Mouse (Mus musculus): Measurements from ENCODE around the gene Plekha8. TPM values are rescaled to one million over a fixed set of nuclear protein-coding genes. Genes with fewer than 3 reads are reported as not detected.

The Plekha8 gene
- polyA plus RNA-seq (2015; fragmentation: Nextera tagmentation; extraction: Ambion mirVana), result 6.3 and 8.1 TPM in 2 replicates

DNA sequence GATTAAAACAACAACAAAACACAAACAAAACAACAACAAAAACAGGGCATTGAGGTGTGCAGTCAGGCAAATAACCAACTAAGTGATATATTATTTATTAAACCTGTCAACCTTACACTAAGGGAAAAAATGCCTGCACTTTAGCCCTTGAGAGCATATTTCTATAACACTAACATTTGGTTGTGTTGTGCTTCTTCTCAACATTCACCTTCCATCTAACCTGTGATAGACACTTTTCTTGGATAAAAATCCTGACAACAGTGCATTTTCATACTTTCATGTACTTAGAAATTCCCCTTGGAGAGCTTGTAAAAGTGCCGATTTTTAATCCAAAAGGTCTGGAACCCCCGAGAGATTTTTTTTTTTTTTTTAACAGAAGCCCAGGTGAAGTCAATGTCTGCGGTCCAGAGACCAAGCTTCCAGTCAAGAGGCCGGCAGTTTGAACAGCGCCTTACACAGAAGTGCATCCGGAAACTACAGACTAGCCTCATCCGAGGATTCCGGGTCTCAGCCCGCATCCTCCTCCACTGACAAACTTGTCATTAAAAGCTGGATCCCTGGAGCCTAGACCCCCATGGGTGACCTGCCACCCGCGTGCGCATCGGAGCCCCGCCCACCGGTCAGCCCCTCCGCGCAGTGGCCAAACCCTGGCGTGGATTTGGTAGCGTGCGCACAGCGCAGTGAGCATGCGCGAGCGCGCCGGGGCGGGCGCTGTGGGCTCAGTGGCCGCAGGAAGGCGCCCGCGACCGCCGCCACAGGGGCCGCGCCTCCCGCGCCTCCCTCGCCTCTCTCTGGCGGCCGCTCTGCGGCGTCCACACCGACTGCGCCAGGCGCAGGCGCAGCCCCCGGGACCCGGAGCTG is at the start of gene Plekha8:
Gene Plekha8 (plus strand): TSS at position 643 of the 861 bp plus-strand sequence.
- peak; percentile 94 for ATAC-seq
- H3K27me3 ChIP-seq (replicated peaks; ENCODE audit: control insufficient read depth, insufficient read depth, low read length), result no peaks in the 10 kb centered on the region
- peak within 1 kb of the TSS; percentile 86 for H3K9ac ChIP-seq (ENCODE audit: low read depth, low read length)
- peak within 1 kb of the TSS; percentile 72 for H3K4me3 ChIP-seq (ENCODE audit: low read length)
- WGBS, result under 1% methylated on average over 47 of the region's 49 CpGs
- H3K4me2 ChIP-seq (ENCODE audit: low read length), result peak within 1 kb of the TSS; percentile 72
- no peaks in the 10 kb centered on the region for H3K36me3 ChIP-seq (ENCODE audit: control insufficient read depth, insufficient read depth, low read length)
- no peaks in the 10 kb centered on the region for H3K9me3 ChIP-seq (ENCODE audit: control insufficient read depth, low read length)
- peaks cover 23% of the 10 kb centered on the region for H3K4me1 ChIP-seq (ENCODE audit: control insufficient read depth, insufficient read depth, low read depth, low read length)
- peak within 1 kb of the TSS; percentile 78 for H3K27ac ChIP-seq (ENCODE audit: low read depth, low read length)

DNA sequence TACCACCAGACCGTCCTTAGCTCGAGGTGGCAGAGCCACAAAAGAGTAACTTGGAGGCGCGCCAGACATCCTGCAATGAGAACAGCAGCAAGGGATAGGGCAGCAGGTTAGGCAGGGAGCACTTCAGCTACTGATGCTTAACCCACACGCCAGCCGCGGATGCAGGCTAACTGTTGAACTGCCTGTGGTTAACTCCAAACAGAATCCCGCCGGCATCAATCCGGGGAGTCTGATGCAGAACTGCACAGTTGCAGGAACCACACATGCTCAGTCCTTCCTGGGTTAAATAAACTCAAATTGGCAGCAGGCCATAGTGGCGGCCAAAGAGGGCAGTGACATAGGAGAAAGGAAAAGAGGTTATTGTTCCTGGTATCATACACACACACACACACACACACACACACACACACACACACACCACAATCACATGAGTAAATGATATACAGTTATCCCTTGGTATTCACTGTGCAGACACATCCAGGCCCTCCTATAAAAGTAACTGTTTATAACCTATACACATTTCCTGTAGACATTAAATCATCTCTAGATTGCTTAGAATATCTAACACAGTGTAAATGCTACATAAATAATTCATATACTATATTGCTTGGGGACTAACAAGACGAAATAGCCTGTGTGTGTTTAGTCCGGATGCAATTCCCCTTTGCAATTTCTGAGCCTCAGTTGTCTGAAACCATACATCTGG is 46.4 kb upstream of the Plekha8 start:
- peaks cover 5% of the 10 kb centered on the region; the same call in 1 of the 2 replicates for H3K36me3 ChIP-seq (ENCODE audit: control insufficient read depth, insufficient read depth, low read length)
- H3K9ac ChIP-seq (ENCODE audit: low read depth, low read length), result no peak overlapping the region
- no peaks in the 10 kb centered on the region for H3K9me3 ChIP-seq (ENCODE audit: control insufficient read depth, low read length)
- ATAC-seq, result no peak
- H3K27me3 ChIP-seq (replicated peaks; ENCODE audit: control insufficient read depth, insufficient read depth, low read length), result no peaks in the 10 kb centered on the region
- no peak overlapping the region for H3K4me2 ChIP-seq (ENCODE audit: low read length)
- no peak overlapping the region for H3K27ac ChIP-seq (ENCODE audit: low read depth, low read length)
- no peak overlapping the region for H3K4me3 ChIP-seq (ENCODE audit: low read length)
- 51% methylated on average over 13 of the region's 13 CpGs for WGBS
- peaks cover 21% of the 10 kb centered on the region for H3K4me1 ChIP-seq (ENCODE audit: control insufficient read depth, insufficient read depth, low read depth, low read length)

DNA sequence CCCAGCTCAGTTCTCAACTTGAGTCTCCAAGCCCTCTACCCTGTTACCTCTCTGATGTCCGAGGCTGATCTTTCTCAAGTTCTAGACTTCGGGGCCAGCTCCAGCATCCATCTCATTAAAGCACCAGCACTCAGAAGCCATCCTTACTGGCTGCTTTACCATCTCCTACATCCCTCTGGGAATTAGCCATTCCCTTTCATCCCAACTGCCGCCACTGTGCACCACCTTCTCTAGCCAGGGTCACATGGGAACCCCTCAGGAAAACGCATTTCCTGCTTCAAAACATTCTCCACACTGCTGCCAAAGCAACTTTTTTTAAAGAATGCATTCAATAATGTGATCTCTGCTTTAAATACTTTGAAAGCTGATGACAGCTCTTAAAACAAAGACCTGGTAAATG is 45.6 kb upstream of the Plekha8 start:
- H3K27me3 ChIP-seq (replicated peaks; ENCODE audit: control insufficient read depth, insufficient read depth, low read length), result no peaks in the 10 kb centered on the region
- H3K9me3 ChIP-seq (ENCODE audit: control insufficient read depth, low read length), result no peaks in the 10 kb centered on the region
- no peak overlapping the region for H3K4me2 ChIP-seq (ENCODE audit: low read length)
- no peak overlapping the region for H3K4me3 ChIP-seq (ENCODE audit: low read length)
- ATAC-seq, result no peak
- no peaks in the 10 kb centered on the region for H3K36me3 ChIP-seq (ENCODE audit: control insufficient read depth, insufficient read depth, low read length)
- H3K4me1 ChIP-seq (ENCODE audit: control insufficient read depth, insufficient read depth, low read depth, low read length), result peaks cover 29% of the 10 kb centered on the region
- 68% methylated on average over 4 of the region's 4 CpGs for WGBS
- no peak overlapping the region for H3K9ac ChIP-seq (ENCODE audit: low read depth, low read length)
- no peak overlapping the region for H3K27ac ChIP-seq (ENCODE audit: low read depth, low read length)

DNA sequence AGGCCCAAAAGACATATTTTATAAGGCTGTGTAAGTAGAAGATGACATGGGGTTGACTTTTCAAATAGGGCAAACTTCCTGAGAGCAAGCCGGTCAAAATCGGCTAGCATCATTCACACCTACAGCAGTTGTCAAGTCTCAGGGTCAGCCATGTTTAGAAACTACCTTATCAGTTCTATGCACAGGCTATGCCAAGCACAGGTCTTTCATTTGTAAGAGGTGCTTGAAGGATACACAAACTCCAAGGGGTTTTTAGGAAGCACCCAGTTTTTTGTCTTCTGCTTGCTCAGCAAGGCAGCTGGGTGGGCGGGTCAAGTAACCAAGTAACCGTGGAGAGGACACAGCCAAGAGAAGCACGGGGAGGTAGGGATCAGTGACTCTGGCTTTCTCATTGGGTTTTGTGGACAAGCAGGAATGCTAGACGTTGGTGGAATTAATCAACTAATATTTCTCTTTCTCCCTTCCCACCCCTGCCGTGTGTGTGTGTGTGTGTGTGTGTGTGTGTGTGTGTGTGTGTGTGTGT is 44.0 kb upstream of the Plekha8 start:
- Histone ChIP-seq H3K9me3 (ENCODE audit: control insufficient read depth, low read length) (no peaks in the 10 kb centered on the region), H3K27me3 (replicated peaks; ENCODE audit: control insufficient read depth, insufficient read depth, low read length) (no peaks in the 10 kb centered on the region), H3K36me3 (ENCODE audit: control insufficient read depth, insufficient read depth, low read length) (no peaks in the 10 kb centered on the region), H3K4me1 (ENCODE audit: control insufficient read depth, insufficient read depth, low read depth, low read length) (peaks cover 41% of the 10 kb centered on the region), H3K27ac (ENCODE audit: low read depth, low read length) (no peak overlapping the region), H3K4me3 (ENCODE audit: low read length) (no peak overlapping the region), H3K4me2 (ENCODE audit: low read length) (no peak overlapping the region), H3K9ac (ENCODE audit: low read depth, low read length) (no peak overlapping the region)
- WGBS, result 55% methylated on average over 6 of the region's 7 CpGs
- ATAC-seq, result no peak

DNA sequence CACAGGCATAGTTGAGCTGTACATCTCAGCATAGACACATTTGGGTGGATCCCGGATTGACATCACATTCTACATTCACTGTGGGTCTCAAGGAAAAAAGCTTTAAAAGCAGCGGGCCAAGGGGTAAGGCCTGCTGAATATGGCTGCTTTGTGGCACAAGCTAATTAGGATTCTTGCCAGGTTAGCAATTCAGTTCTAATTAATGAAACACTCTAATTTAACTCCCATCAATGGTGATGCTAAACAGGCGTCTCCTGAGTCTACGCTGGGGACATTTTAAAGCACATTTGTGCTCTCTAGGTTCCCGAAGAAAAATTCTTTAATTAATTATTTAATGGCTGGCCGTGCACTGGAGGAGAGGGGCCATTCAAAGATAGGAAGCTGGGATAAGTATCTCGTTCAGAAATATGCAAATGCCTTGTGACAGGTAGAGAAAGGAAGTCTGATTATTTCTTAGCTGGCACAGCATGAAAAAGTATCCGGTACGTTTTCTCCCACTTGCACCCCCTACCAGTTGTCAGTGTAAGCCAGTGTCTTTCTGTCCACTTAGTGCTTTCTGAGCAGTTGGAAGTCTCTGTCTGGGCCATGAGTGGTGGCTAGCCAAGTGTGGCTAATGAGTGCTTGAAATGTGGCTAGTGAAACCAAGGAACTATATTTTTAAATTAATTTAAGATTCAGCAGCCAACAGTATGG is 42.0 kb upstream of the Plekha8 start:
- H3K4me3 ChIP-seq (ENCODE audit: low read length), result no peak overlapping the region
- no peaks in the 10 kb centered on the region for H3K27me3 ChIP-seq (replicated peaks; ENCODE audit: control insufficient read depth, insufficient read depth, low read length)
- 15% methylated on average over 9 of the region's 9 CpGs for WGBS
- peak overlapping the region; percentile 51 for H3K27ac ChIP-seq (ENCODE audit: low read depth, low read length)
- ATAC-seq, result peak; percentile 76
- no peaks in the 10 kb centered on the region for H3K36me3 ChIP-seq (ENCODE audit: control insufficient read depth, insufficient read depth, low read length)
- no peaks in the 10 kb centered on the region for H3K9me3 ChIP-seq (ENCODE audit: control insufficient read depth, low read length)
- no peak overlapping the region for H3K9ac ChIP-seq (ENCODE audit: low read depth, low read length)
- peak overlapping the region; percentile 15; the same call in 1 of the 2 replicates for H3K4me2 ChIP-seq (ENCODE audit: low read length)
- peaks cover 41% of the 10 kb centered on the region for H3K4me1 ChIP-seq (ENCODE audit: control insufficient read depth, insufficient read depth, low read depth, low read length)

DNA sequence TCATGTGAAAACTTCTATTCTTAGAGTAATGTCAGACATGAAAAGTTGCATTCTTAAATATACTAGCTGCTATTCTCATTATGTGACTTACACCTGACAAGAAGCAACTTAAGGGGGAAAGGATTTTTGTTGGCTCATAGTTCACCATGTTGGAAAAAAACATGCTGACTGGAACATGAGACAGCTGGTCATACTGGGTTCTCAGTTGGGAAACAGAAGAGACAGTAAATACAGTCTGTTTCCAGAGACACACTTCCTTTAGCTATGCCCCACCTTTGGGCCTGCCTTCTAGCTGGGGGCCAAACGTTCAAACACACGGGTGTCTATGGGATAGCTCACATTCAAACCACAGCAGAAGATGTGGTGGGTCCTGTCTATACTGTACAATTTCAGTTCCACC is 41.3 kb upstream of the Plekha8 start:
- ATAC-seq, result no peak
- Histone ChIP-seq H3K27ac (ENCODE audit: low read depth, low read length) (peak overlapping the region; percentile 68), H3K4me1 (ENCODE audit: control insufficient read depth, insufficient read depth, low read depth, low read length) (peaks cover 37% of the 10 kb centered on the region), H3K9me3 (ENCODE audit: control insufficient read depth, low read length) (no peaks in the 10 kb centered on the region), H3K27me3 (replicated peaks; ENCODE audit: control insufficient read depth, insufficient read depth, low read length) (no peaks in the 10 kb centered on the region), H3K36me3 (ENCODE audit: control insufficient read depth, insufficient read depth, low read length) (no peaks in the 10 kb centered on the region), H3K9ac (ENCODE audit: low read depth, low read length) (no peak overlapping the region), H3K4me3 (ENCODE audit: low read length) (no peak overlapping the region), H3K4me2 (ENCODE audit: low read length) (no peak overlapping the region; the same call in 1 of the 2 replicates)
- 32% methylated on average over 2 of the region's 2 CpGs for WGBS

DNA sequence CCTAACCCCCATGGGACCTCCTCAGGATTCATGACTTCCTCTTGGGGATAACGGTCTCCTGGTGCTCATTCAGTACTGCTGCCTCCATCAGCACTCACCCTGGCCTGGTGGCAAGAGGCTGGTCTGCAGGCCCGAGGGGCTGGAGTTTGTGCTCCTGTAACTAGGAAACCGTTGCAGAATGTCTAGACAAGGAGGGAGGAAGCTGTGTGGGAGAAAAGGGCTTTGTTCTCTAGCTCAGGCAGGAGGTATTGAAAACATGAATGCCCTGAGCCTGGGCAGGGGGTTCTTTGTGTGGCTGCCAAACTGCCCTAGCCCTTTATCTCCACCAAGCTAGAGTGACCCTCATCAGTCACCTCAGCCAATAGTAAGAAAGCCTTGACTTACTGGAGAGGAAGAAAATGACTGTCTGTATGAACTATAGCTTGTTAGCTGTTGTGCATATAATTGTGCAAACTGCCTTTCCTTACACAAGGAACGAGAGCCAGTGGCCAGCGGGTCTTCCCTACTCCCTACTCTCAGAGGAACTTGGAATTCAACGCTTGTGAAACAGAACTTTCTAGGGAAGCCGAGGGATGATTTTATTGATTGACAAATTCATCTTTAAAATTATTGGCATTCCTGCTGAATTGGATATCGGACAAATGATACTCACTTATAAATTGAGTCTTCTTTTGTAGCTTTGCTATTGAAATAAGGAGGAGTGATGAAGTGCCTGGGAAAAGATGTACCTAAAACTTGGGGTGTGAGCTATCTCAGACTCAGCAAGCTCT is 40.4 kb upstream of the Plekha8 start:
- no peaks in the 10 kb centered on the region for H3K9me3 ChIP-seq (ENCODE audit: control insufficient read depth, low read length)
- peak overlapping the region; percentile 68 for H3K27ac ChIP-seq (ENCODE audit: low read depth, low read length)
- H3K36me3 ChIP-seq (ENCODE audit: control insufficient read depth, insufficient read depth, low read length), result no peaks in the 10 kb centered on the region
- H3K4me2 ChIP-seq (ENCODE audit: low read length), result peak overlapping the region; percentile 15; the same call in 1 of the 2 replicates
- WGBS, result 11% methylated on average over 8 of the region's 8 CpGs
- H3K4me3 ChIP-seq (ENCODE audit: low read length), result no peak overlapping the region
- H3K27me3 ChIP-seq (replicated peaks; ENCODE audit: control insufficient read depth, insufficient read depth, low read length), result no peaks in the 10 kb centered on the region
- H3K4me1 ChIP-seq (ENCODE audit: control insufficient read depth, insufficient read depth, low read depth, low read length), result peaks cover 32% of the 10 kb centered on the region
- ATAC-seq, result peak; percentile 87
- H3K9ac ChIP-seq (ENCODE audit: low read depth, low read length), result no peak overlapping the region

DNA sequence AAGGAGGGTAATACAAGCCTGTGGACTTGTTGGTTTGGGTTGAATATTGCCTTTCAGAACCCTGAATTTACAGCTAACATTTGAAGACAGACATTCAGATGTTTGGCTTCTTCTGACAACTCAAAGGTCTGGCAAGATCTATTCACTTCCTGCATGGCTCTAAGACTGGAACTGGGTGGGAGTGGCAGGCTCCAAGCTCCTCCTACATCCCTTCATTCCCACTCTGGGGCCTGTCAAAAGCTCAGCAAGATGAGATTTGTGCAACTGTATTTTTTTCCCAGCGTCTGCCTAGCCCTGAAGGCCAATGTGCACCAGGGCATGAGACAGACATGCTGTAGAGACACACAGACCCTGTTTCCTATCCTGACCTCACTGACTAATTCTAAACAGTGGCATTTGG is 39.1 kb upstream of the Plekha8 start:
- H3K9me3 ChIP-seq (ENCODE audit: control insufficient read depth, low read length), result no peaks in the 10 kb centered on the region
- no peak overlapping the region for H3K4me2 ChIP-seq (ENCODE audit: low read length)
- ATAC-seq, result no peak
- H3K36me3 ChIP-seq (ENCODE audit: control insufficient read depth, insufficient read depth, low read length), result no peaks in the 10 kb centered on the region
- no peak overlapping the region for H3K4me3 ChIP-seq (ENCODE audit: low read length)
- no peaks in the 10 kb centered on the region for H3K27me3 ChIP-seq (replicated peaks; ENCODE audit: control insufficient read depth, insufficient read depth, low read length)
- H3K9ac ChIP-seq (ENCODE audit: low read depth, low read length), result no peak overlapping the region
- no peak overlapping the region for H3K27ac ChIP-seq (ENCODE audit: low read depth, low read length)
- WGBS, result 50% methylated on average over 1 of the region's 1 CpGs
- peaks cover 32% of the 10 kb centered on the region for H3K4me1 ChIP-seq (ENCODE audit: control insufficient read depth, insufficient read depth, low read depth, low read length)

Measured in hindbrain, embryonic 16.5 days (tissue).